ENCODE assay signal across 13 mouse cellular contexts in genomic region chr9:116906955-116907354, GRCm38 (mm10).
A peak's percentile ranks its signal among the peaks of the same experiment; 100 is the strongest.
DNase-seq lines count a peak whose midpoint lies in the region; TF ChIP-seq lines count a peak whose summit lies in the region.
"Had no signal": no experiment of that assay in that cellular context is flagged by ENCODE, and none has a peak within 500 bp of the region (broad histone marks: within the 10 kb centered on the region; RNA-seq: fewer than 3 reads in every experiment).

No protein-coding gene starts in this region.

- TF ChIP-seq POLR2A in heart, adult 2 months (IDR thresholded peaks at IDR 0.05; ENCODE audit: insufficient read depth, low read depth, low read length) = no peak
- no peak for TF ChIP-seq POLR2A in lung, adult 2 months (IDR thresholded peaks at IDR 0.05; ENCODE audit: borderline replicate concordance, extremely low read depth, low read depth, low read length)
- TF ChIP-seq POLR2A in small intestine, adult 2 months (IDR thresholded peaks at IDR 0.05; ENCODE audit: low read depth, low read length) = no peak

- H3K36me3 ChIP-seq in heart, adult 2 months (ENCODE audit: control insufficient read depth, insufficient read depth, low read length) = peaks cover 2% of the 10 kb centered on the region; the same call in 1 of the 2 replicates
- H3K36me3 ChIP-seq in small intestine, adult 2 months (ENCODE audit: control insufficient read depth, insufficient read depth, low read length) = no peaks in the 10 kb centered on the region
- H3K36me3 ChIP-seq in embryonic facial prominence, embryonic 10.5 days (replicated peaks) = no peaks in the 10 kb centered on the region
- H3K36me3 ChIP-seq: intestine, embryonic 15.5 days; stomach, embryonic 15.5 days had no signal

- no peak overlapping the region for H3K9ac ChIP-seq in heart, adult 2 months (ENCODE audit: low read depth, low read length)
- H3K9ac ChIP-seq: intestine, embryonic 15.5 days; stomach, embryonic 15.5 days had no signal

- no peak for DNase-seq in heart, adult 2 months
- DNase-seq in heart, adult 9 months (ENCODE audit: low spot score in 2 of 2) = no peak
- no peak for DNase-seq in lung, adult 2 months
- no peak for DNase-seq in lung, postnatal 36 days
- DNase-seq in R1 (ENCODE audit: low read depth, low spot score) = peak; percentile 23
- DNase-seq in embryonic facial prominence, embryonic 10.5 days (ENCODE audit: low spot score) = no peak
- no peak for DNase-seq in gastrocnemius, postnatal 36 days
- DNase-seq: heart, postnatal 36 days; lung, postnatal 4 days; right cerebral cortex, postnatal 14 days had no signal

- H3K9me3 ChIP-seq in embryonic facial prominence, embryonic 10.5 days = no peaks in the 10 kb centered on the region
- H3K9me3 ChIP-seq: intestine, embryonic 15.5 days; stomach, embryonic 15.5 days had no signal

- TF ChIP-seq EP300 in heart, adult 2 months (IDR thresholded peaks at IDR 0.05; ENCODE audit: insufficient read depth, low read depth, low read length) = no peak

- H3K79me2 ChIP-seq in heart, adult 2 months (replicated peaks; ENCODE audit: control insufficient read depth, insufficient read depth, low read length) = no peaks in the 10 kb centered on the region

- H3K27ac ChIP-seq in heart, adult 2 months = no peak overlapping the region
- H3K27ac ChIP-seq in small intestine, adult 2 months (ENCODE audit: insufficient read depth, low read depth, low read length) = no peak overlapping the region
- no peak overlapping the region for H3K27ac ChIP-seq in embryonic facial prominence, embryonic 10.5 days (replicated peaks)
- H3K27ac ChIP-seq: intestine, embryonic 15.5 days; stomach, embryonic 15.5 days had no signal

- 64% methylated on average over 4 of the region's 4 CpGs for WGBS in heart, adult 2 months
- WGBS in lung, adult 2 months = 72% methylated on average over 4 of the region's 4 CpGs
- 64% methylated on average over 4 of the region's 4 CpGs for WGBS in small intestine, adult 2 months
- WGBS in embryonic facial prominence, embryonic 10.5 days = 61% methylated on average over 4 of the region's 4 CpGs

- no peaks in the 10 kb centered on the region for H3K27me3 ChIP-seq in heart, adult 2 months (ENCODE audit: control insufficient read depth, insufficient read depth, low read length)
- H3K27me3 ChIP-seq in small intestine, adult 2 months (ENCODE audit: control insufficient read depth, insufficient read depth, low read length) = no peaks in the 10 kb centered on the region
- H3K27me3 ChIP-seq in embryonic facial prominence, embryonic 10.5 days (replicated peaks; ENCODE audit: low read depth, poor library complexity, severe bottlenecking) = no peaks in the 10 kb centered on the region
- H3K27me3 ChIP-seq: intestine, embryonic 15.5 days; stomach, embryonic 15.5 days had no signal

- intact Hi-C loops in heart, adult 2 months (cut with DNase I) = no loop called here
- intact Hi-C loops in gastrocnemius, postnatal 36 days (cut with DNase I) = no loop called here

- peak; percentile 66 for TF ChIP-seq CTCF in heart, adult 2 months (IDR thresholded peaks at IDR 0.05)
- TF ChIP-seq CTCF in lung, adult 2 months (IDR thresholded peaks at IDR 0.05; ENCODE audit: insufficient read depth, low read length) = peak; percentile 21; the same call in 1 of the 2 replicates
- TF ChIP-seq CTCF in small intestine, adult 2 months (IDR thresholded peaks at IDR 0.05; ENCODE audit: extremely low read depth, insufficient read length, insufficient replicate concordance, low read depth, low read length) = peak; percentile 55; the same call in 1 of the 2 replicates

- no peak overlapping the region for H3K4me3 ChIP-seq in heart, adult 2 months
- no peak overlapping the region for H3K4me3 ChIP-seq in lung, adult 2 months (replicated peaks; ENCODE audit: extremely low read depth, low read depth, low read length)
- no peak overlapping the region for H3K4me3 ChIP-seq in small intestine, adult 2 months (ENCODE audit: low read depth, low read length)
- no peak overlapping the region for H3K4me3 ChIP-seq in embryonic facial prominence, embryonic 10.5 days
- H3K4me3 ChIP-seq: intestine, embryonic 15.5 days; stomach, embryonic 15.5 days had no signal

- H3K4me1 ChIP-seq in heart, adult 2 months (ENCODE audit: control insufficient read depth, insufficient read depth, low read length) = peaks cover 2% of the 10 kb centered on the region; the same call in 1 of the 2 replicates
- no peaks in the 10 kb centered on the region; the same call in 1 of the 2 replicates for H3K4me1 ChIP-seq in lung, adult 2 months (ENCODE audit: control insufficient read depth, insufficient read depth, low read length)
- H3K4me1 ChIP-seq in small intestine, adult 2 months (ENCODE audit: control insufficient read depth, insufficient read depth, insufficient read length, low read length) = no peaks in the 10 kb centered on the region
- H3K4me1 ChIP-seq in embryonic facial prominence, embryonic 10.5 days = peaks cover 48% of the 10 kb centered on the region
- H3K4me1 ChIP-seq: intestine, embryonic 15.5 days had no signal
